Mouse (Mus musculus) forebrain, embryonic 10.5 days (tissue): Measurements from ENCODE around the gene Slc38a2. TPM values are rescaled to one million over a fixed set of nuclear protein-coding genes. Genes with fewer than 3 reads are reported as not detected.

Experiments used
- DNase-seq: peaks from one replicate; pipeline ENCODE4 v3.0.0-alpha.2; 2017; ENCODE audit warnings: low spot score; ENCODE audit errors: extremely low spot score
- H3K27ac ChIP-seq: fragments of 300-500 bp; sonication (generic); 2 replicates; pipeline ENCODE4 v1.5.1; 2016; ENCODE audit warnings: mild to moderate bottlenecking
- H3K27me3 ChIP-seq: fragments of 300-500 bp; sonication (generic); 2 replicates; pipeline ENCODE4 v1.6.1; 2016; ENCODE audit warnings: mild to moderate bottlenecking; ENCODE audit not compliant: poor library complexity, severe bottlenecking
- H3K36me3 ChIP-seq: fragments of 300-500 bp; sonication (generic); replicated peaks from 2 replicates; pipeline ENCODE4 v1.6.1; 2016; ENCODE audit warnings: mild to moderate bottlenecking, moderate library complexity
- H3K4me1 ChIP-seq: fragments of 300-500 bp; sonication (generic); 2 replicates; pipeline ENCODE4 v1.6.1; 2016
- H3K4me3 ChIP-seq: fragments of 300-500 bp; sonication (generic); 2 replicates; pipeline ENCODE4 v1.5.1; 2016; ENCODE audit warnings: mild to moderate bottlenecking, moderate library complexity
- H3K9me3 ChIP-seq: fragments of 300-500 bp; sonication (generic); 2 replicates; pipeline ENCODE4 v1.6.1; 2016; ENCODE audit warnings: mild to moderate bottlenecking, moderate library complexity
- WGBS: fragments of 180-500 bp; shearing (Covaris S2); methylation state at CpG from one replicate; pipeline ENCODE4 v1.1.7; 2016; 5-methylcytosine and 5-hydroxymethylcytosine counted together
- polyA plus RNA-seq: library from polyadenylated mRNA; unstranded; fragments of >200 nt; fragmentation: Nextera tagmentation; extraction: Ambion mirVana; gene quantifications from 2 replicates; pipeline ENCODE4 v1.2.1, GENCODE M21; 2016

The Slc38a2 gene
- polyA plus RNA-seq, 1 experiment from 2014 or later: 151 TPM

- no peak for DNase-seq
- Histone ChIP-seq H3K4me1 (peaks cover 38% of the 10 kb centered on the region), H3K9me3 (no peaks in the 10 kb centered on the region), H3K36me3 (peaks cover 29% of the 10 kb centered on the region), H3K27me3 (peaks cover 20% of the 10 kb centered on the region; the same call in 1 of the 2 replicates), H3K27ac (peak overlapping the region; percentile 99), H3K4me3 (peak overlapping the region; percentile 83)
- 31% methylated on average over 13 of the region's 13 CpGs for WGBS
Measured at GRCm38 (mm10) chr15:96700766-96701165, 1.2 kb upstream of the Slc38a2 start.

- Histone ChIP-seq H3K27ac (peak overlapping the region; percentile 99), H3K4me3 (peak overlapping the region; percentile 83), H3K27me3 (peaks cover 20% of the 10 kb centered on the region; the same call in 1 of the 2 replicates), H3K36me3 (peaks cover 48% of the 10 kb centered on the region), H3K9me3 (no peaks in the 10 kb centered on the region), H3K4me1 (peaks cover 42% of the 10 kb centered on the region)
- under 1% methylated on average over 87 of the region's 101 CpGs for WGBS
- peak; percentile 84 for DNase-seq
Measured at GRCm38 (mm10) chr15:96698658-96699448, 677 bp downstream of the Slc38a2 start.

- peaks cover 56% of the 10 kb centered on the region for H3K36me3 ChIP-seq
- WGBS: 31% methylated on average over 19 of the region's 19 CpGs
- H3K9me3 ChIP-seq: no peaks in the 10 kb centered on the region
- H3K27ac ChIP-seq: peak overlapping the region; percentile 99
- H3K4me1 ChIP-seq: peaks cover 42% of the 10 kb centered on the region
- no peak for DNase-seq
- peaks cover 20% of the 10 kb centered on the region; the same call in 1 of the 2 replicates for H3K27me3 ChIP-seq
- peak overlapping the region; percentile 83 for H3K4me3 ChIP-seq
Measured at GRCm38 (mm10) chr15:96697901-96698657, 1.5 kb downstream of the Slc38a2 start.

GRCm38 (mm10) chr15:96696486-96697284 lies 2.8 kb downstream of the Slc38a2 start:
- Histone ChIP-seq H3K36me3 (peaks cover 70% of the 10 kb centered on the region), H3K27ac (no peak overlapping the region), H3K4me1 (peaks cover 42% of the 10 kb centered on the region), H3K9me3 (no peaks in the 10 kb centered on the region), H3K27me3 (peaks cover 16% of the 10 kb centered on the region; the same call in 1 of the 2 replicates), H3K4me3 (peak overlapping the region; percentile 83)
- no peak for DNase-seq
- WGBS: 88% methylated on average over 13 of the region's 13 CpGs

- 88% methylated on average over 26 of the region's 26 CpGs for WGBS
- H3K36me3 ChIP-seq: peaks cover 79% of the 10 kb centered on the region
- H3K9me3 ChIP-seq: no peaks in the 10 kb centered on the region
- H3K27ac ChIP-seq: no peak overlapping the region
- peak overlapping the region; percentile 83; the same call in 1 of the 2 replicates for H3K4me3 ChIP-seq
- DNase-seq: no peak
- H3K4me1 ChIP-seq: peaks cover 37% of the 10 kb centered on the region
- H3K27me3 ChIP-seq: peaks cover 7% of the 10 kb centered on the region; the same call in 1 of the 2 replicates
Measured at GRCm38 (mm10) chr15:96695455-96696421, 3.8 kb downstream of the Slc38a2 start.

- Histone ChIP-seq H3K9me3 (no peaks in the 10 kb centered on the region), H3K27ac (no peak overlapping the region), H3K4me1 (peaks cover 29% of the 10 kb centered on the region), H3K36me3 (peaks cover 87% of the 10 kb centered on the region), H3K4me3 (no peak overlapping the region), H3K27me3 (no peaks in the 10 kb centered on the region)
- 94% methylated on average over 7 of the region's 7 CpGs for WGBS
- DNase-seq: no peak
Measured at GRCm38 (mm10) chr15:96694988-96695387, 4.5 kb downstream of the Slc38a2 start.

GRCm38 (mm10) chr15:96693688-96694087 lies 5.8 kb downstream of the Slc38a2 start:
- Histone ChIP-seq H3K36me3 (peaks cover 100% of the 10 kb centered on the region), H3K4me3 (no peak overlapping the region), H3K4me1 (peaks cover 27% of the 10 kb centered on the region), H3K9me3 (no peaks in the 10 kb centered on the region), H3K27me3 (no peaks in the 10 kb centered on the region), H3K27ac (no peak overlapping the region)
- DNase-seq: no peak
- WGBS: 95% methylated on average over 14 of the region's 14 CpGs

- peaks cover 21% of the 10 kb centered on the region for H3K4me1 ChIP-seq
- peaks cover 100% of the 10 kb centered on the region for H3K36me3 ChIP-seq
- 93% methylated on average over 11 of the region's 11 CpGs for WGBS
- no peaks in the 10 kb centered on the region for H3K27me3 ChIP-seq
- no peak for DNase-seq
- no peak overlapping the region for H3K27ac ChIP-seq
- H3K9me3 ChIP-seq: no peaks in the 10 kb centered on the region
- H3K4me3 ChIP-seq: no peak overlapping the region
Measured at GRCm38 (mm10) chr15:96692401-96692800, 7.1 kb downstream of the Slc38a2 start.

- DNase-seq: no peak
- H3K27me3 ChIP-seq: no peaks in the 10 kb centered on the region
- no peak overlapping the region for H3K27ac ChIP-seq
- no peak overlapping the region for H3K4me3 ChIP-seq
- H3K9me3 ChIP-seq: no peaks in the 10 kb centered on the region
- peaks cover 100% of the 10 kb centered on the region for H3K36me3 ChIP-seq
- 95% methylated on average over 15 of the region's 15 CpGs for WGBS
- H3K4me1 ChIP-seq: peaks cover 11% of the 10 kb centered on the region
Measured at GRCm38 (mm10) chr15:96691381-96691780, 8.1 kb downstream of the Slc38a2 start.

GRCm38 (mm10) chr15:96690829-96691228 lies 8.7 kb downstream of the Slc38a2 start:
- Histone ChIP-seq H3K36me3 (peaks cover 96% of the 10 kb centered on the region), H3K4me3 (no peak overlapping the region), H3K27ac (no peak overlapping the region), H3K4me1 (peaks cover 5% of the 10 kb centered on the region), H3K27me3 (no peaks in the 10 kb centered on the region), H3K9me3 (no peaks in the 10 kb centered on the region)
- 96% methylated on average over 13 of the region's 13 CpGs for WGBS
- no peak for DNase-seq

GRCm38 (mm10) chr15:96689919-96690318 lies 9.6 kb downstream of the Slc38a2 start:
- Histone ChIP-seq H3K4me3 (no peak overlapping the region), H3K27me3 (no peaks in the 10 kb centered on the region), H3K36me3 (peaks cover 87% of the 10 kb centered on the region), H3K27ac (no peak overlapping the region), H3K9me3 (no peaks in the 10 kb centered on the region), H3K4me1 (no peaks in the 10 kb centered on the region)
- WGBS: 95% methylated on average over 9 of the region's 9 CpGs
- no peak for DNase-seq
